Mouse (Mus musculus): Measurements from ENCODE around the gene P4hb.

DNA sequence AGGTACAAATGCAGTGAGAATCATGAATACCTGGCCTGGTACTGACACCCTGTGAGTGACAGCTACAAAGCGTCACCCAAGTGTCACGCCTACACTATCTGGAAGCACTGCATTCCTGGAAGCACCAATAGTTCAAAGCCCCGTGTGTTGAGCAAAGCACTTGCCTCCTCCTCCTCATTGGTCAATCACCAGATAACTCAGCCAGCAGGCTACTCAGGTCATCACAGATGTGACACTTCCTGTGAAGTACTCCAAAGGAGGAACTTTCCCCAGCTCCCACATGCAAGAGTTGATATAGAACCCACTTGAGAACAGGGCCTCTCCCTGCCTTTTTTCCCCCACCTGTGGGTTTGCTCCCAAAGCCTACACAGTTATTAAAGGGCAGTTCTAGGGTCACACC, 1.9 kb downstream of the P4hb start:
- TF ChIP-seq GATA1 (IDR thresholded peaks at IDR 0.05; ENCODE audit: low read length) (no peak), TAL1 (IDR thresholded peaks at IDR 0.05; ENCODE audit: low read length) (no peak)

Measured in erythroblast, embryonic 14.5 days (primary cell).